Mouse (Mus musculus): Measurements from ENCODE around the gene Hmgb2.
"Not testable (repeated sequence)": the region's sequence is repeated elsewhere in the genome, so short reads cannot be mapped to it uniquely, and the experiment has no call there.

Hmgb2 gene

GRCm38 (mm10) chr8:57511316-57512118, at the start of gene Hmgb2:
TSS of gene Hmgb2 (plus strand) at chr8:57511907.
- DNase-seq (ENCODE audit: low read depth, low spot score) = peak; percentile 98

GRCm38 (mm10) chr8:57462839-57463238, 48.9 kb upstream of the Hmgb2 start:
- DNase-seq (ENCODE audit: low read depth, low spot score) = no peak

- DNase-seq (ENCODE audit: low read depth, low spot score) = no peak
These were observed 48.0 kb upstream of the Hmgb2 start for GRCm38 (mm10) chr8:57463757-57464156.

GRCm38 (mm10) chr8:57468624-57469023, 43.1 kb upstream of the Hmgb2 start:
- no peak for DNase-seq (ENCODE audit: low read depth, low spot score)

DNA sequence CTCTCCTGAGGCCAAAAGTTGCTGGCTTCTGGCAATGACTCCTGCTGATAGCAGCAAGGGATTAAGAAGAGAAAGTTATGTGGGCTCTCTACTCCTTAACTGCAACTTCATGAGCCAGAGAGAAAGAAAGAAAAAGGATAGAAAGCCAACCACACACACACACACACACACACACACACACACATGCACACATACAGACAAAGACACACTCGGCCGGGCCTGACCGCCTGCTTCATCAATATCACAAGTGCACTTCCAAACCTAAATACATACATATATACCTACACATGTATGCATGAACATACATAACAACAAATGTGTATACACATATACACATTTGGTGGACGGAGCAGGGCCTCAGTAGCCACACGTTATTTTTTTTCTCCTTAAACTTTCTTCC, 40.8 kb upstream of the Hmgb2 start:
- DNase-seq (ENCODE audit: low read depth, low spot score) = no peak

GRCm38 (mm10) chr8:57473751-57474150, 38.0 kb upstream of the Hmgb2 start:
- DNase-seq (ENCODE audit: low read depth, low spot score) = no peak

DNA sequence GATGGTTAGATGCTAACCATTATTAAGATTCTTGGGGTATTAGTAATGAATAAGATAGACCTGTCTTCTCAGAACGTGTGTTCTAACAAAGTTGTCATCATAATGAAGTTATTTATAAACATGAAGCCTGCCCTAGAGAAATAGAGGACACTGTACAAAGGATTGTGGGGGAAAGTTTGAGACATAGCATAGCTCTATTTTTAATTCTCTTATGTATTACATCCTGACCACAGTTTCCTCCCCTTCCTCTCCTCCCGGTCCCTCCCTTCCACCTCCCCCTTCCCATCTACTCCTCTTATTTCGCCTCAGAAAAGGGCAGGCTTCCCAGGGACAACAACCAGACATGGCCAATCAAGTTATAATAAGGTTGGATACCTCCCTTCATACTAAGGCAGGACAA, 33.3 kb upstream of the Hmgb2 start:
- DNase-seq (ENCODE audit: low read depth, low spot score) = no peak

DNA sequence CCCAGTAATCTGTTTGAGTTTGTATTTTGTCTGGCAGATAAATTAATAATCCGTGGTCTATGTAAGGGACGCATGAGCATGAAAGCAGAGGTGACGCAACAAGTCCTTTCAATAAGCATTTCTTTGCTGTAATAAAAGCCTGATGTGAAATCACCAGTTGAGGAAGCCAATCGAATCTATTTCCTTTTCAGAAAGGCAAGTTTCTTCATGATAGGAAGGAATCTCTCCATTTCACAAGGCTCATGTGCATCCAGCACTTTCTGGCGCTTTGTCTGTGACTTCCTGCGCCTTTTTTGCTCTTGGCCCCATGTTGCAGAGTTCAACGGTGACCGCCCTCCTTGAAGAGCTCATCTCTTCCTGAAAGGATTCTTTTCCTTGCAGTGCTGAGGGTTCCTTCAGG, 32.0 kb upstream of the Hmgb2 start:
- no peak for DNase-seq (ENCODE audit: low read depth, low spot score)

DNA sequence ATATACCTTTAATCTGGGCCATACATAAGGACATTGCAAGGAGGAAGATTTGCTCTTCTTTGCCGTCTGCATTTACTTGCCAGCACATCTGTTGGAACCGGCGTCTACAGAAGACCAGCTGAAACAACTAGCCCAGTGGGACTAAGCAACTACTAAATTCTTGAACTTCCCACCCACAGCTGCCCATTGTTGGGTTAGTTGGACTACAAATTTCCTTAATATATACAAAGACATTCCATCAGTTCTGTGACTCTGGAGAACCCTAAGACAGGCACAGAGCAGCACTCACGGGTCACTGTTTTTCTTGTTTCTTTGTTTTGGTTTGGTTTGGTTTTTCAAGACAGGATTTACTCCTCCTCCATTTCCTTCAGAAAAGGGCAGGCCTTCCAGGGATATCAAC, 31.1 kb upstream of the Hmgb2 start:
- DNase-seq (ENCODE audit: low read depth, low spot score) = no peak

DNA sequence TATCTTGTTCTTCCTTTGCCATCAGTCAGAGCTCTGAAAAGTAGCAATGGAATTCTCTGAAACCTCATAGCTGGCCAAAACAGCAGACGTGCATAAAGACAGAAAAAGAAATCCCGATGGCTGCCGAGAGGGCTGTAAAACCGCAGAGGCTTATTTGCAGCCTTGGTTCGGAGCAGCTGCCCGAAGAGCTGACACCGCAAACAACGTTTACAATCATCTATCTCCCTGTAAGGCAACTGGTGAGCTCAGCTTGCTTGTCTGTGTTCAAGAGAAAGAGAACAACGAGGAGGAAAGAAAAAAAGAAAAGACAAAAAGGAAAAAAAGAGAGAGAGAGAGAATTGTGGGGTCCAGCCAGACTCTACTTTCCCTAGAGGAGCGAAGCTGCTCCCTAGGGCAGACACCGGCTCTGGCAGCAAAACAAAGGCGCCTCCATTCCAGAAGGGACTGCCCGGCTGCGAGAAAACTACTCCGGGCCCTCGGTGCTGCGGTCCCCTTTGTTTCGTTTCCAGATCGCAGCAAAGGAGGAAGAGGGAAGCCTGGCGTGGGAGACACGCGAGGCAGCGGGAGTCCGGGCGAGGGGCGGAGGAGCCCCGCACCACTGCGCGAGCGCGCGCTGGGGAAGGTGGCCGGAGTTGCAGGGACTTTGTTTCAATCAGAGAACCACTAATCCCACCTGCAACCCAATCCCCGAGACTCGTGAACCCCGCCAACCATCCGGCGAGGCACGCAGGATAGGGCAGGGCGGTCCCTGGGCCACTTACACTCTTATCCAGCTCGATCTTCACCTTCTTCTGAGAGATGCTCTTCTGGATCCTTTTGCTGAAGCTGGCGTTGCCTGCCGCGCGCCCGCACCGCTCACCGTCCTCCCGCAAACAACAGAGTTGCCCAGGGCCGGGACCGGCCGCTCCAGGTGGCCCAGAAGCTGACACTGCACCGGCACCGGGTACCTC, 24.9 kb upstream of the Hmgb2 start:
- peak; percentile 31 for DNase-seq (ENCODE audit: low read depth, low spot score)

GRCm38 (mm10) chr8:57487441-57488155, 24.1 kb upstream of the Hmgb2 start, which contains the start of gene Sap30:
TSS of gene Sap30 (minus strand) at chr8:57487860.
- DNase-seq (ENCODE audit: low read depth, low spot score) = peak; percentile 98

DNA sequence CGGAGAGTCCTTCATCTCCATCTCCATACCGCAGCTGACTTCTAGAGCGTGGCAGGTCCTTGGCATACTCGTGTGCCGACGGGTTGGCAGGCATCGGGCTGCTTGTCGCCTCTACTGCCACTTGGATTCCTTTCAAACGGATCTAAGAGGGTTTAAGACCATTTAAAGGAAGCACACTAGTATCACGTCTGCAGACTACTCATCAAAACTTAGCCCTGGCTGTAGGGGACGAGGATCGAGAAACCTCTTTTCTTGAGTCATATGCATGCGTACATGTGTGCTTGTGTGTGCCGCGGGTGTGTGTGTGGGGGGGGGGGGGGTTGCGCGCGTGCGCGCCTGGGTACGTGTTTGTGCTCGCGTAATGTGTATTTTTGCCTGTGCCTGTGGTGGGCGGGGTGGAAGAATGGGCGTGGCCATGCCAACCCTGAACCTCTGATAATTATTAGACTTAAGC, 23.4 kb upstream of the Hmgb2 start:
- peak; percentile 90 for DNase-seq (ENCODE audit: low read depth, low spot score)

- no peak for DNase-seq (ENCODE audit: low read depth, low spot score)
These were observed 22.3 kb upstream of the Hmgb2 start for GRCm38 (mm10) chr8:57489366-57489765.

DNA sequence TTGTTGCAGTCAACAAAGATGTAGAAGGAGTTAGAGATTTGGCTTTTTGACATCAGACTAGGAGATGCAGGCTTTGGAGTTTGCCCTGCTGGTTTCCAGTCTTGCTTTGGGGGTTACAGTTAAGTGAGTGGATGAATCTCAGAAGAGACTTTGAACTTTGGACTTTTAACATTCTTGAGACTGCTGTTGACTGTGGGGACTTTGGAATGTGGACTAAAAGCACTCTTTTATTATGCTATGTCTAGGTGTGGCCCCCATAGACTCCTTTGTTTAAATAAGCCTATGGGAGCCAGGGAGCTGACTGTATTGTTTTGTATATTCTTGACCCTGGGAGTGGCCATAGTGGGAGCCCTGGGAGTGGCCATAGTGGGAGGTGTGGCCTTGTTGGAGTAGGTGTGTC, 21.8 kb upstream of the Hmgb2 start:
- DNase-seq (ENCODE audit: low read depth, low spot score) = no peak

DNA sequence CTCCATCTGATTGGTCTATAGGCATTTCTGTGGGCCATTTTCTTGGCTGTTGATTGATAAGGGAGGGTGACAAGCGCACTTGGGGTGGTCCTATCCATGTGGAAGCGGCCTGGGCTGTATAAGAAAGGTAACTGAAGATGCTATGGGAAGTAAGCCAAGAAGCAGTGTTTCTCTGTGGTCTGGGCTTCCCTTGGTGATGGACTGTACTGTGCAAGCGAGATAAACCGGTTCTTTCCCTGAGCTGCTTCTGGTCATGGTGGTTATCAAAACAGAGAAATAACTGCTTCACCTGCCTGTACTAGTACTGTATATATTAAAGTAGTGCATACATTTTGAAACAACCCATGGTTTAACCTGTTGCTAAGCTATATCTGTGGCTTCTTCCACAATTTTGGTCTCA, 19.8 kb upstream of the Hmgb2 start:
- no peak for DNase-seq (ENCODE audit: low read depth, low spot score)

DNA sequence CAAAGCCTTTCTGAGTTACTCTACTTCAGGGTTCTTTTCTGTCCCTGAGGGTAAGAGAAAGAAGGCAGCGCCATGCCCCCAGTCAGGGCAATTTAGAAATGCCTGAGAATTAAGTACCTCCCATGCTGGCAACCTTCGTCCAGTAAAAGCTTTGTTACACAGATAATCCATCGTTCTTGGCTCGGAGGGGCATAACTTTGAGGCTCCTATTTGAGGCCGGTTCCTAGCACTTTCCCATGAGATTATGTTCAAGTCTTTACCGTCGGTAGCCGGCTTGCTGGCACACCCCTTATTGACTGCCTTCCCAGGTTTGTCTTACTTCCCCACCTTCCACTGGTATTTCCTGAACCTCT, 13.2 kb upstream of the Hmgb2 start:
- no peak for DNase-seq (ENCODE audit: low read depth, low spot score)

- no peak for DNase-seq (ENCODE audit: low read depth, low spot score)
These were observed 12.7 kb upstream of the Hmgb2 start for GRCm38 (mm10) chr8:57498847-57499511.

DNA sequence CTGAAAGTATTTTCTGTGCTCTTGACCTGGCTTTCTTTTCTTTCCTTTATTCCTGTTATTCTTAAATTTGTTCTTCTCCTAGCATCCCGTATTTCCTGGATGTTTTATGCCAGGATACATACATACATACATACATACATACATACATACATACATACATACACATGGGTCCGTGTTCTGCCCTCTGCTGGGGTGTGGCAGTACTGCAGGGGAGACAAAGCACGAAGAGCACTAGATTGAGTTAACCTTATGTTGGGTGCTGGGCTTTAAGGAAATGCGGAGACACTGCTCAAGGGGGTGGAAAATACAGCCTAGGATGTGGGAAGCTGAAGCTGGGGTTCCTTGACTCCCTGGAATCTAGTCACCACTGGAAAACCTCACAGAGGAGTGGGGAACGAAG, 8.1 kb upstream of the Hmgb2 start:
- DNase-seq (ENCODE audit: low read depth, low spot score) = peak; percentile 90

GRCm38 (mm10) chr8:57505500-57505899, 6.2 kb upstream of the Hmgb2 start:
- not testable (repeated sequence) for DNase-seq (ENCODE audit: low read depth, low spot score)

DNA sequence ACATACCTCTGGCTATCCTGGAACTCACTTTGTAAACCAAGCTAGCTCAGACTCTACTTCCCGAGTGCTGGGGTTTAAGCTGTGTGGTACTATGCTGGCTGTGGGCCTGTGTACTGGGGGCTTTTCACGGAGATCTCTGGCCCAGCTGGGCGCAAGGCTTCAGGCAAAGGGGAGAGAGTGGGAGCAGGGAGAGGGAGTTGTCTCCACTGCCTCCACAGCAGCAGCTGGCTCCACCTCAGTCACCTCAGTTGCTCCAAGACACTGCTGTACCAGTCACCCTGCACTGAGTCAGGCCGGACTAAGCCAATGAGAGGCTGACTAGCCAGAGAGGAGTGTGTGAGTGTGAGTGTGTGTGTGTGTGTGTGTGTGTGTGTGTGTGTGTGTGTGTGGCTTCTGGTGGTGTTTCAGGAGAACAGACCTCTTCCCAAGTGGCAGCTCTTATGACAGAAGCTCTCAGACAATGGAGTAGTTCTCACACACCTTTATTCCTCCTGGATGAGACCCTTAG, 4.1 kb upstream of the Hmgb2 start:
- DNase-seq (ENCODE audit: low read depth, low spot score) = no peak

DNA sequence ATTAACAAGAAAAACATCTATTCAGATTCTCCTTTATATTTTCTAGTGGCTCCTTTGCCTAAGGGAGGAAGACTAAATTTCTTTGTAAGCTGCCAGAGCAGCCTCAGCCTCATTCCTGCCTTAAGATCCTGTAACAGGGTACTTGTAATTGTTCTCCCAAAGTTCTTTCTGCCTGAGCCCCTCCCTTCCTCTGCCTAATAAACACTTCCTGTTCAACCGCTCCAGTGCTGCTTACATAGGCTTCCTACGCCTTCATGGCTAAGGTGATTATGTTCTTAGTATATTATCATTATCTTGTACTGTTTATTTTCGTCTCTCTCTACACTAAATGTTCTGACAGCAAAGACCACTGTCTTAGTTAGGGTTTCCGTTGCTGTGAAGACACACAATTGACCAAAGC, 3.0 kb upstream of the Hmgb2 start:
- DNase-seq (ENCODE audit: low read depth, low spot score) = no peak

Measured in CD4-positive, CD25-positive, alpha-beta regulatory T cell, adult 2 months (primary cell).